Mouse (Mus musculus) bone marrow, adult 2 months (tissue): Measurements from ENCODE around the gene Creb1. TPM values are rescaled to one million over a fixed set of nuclear protein-coding genes. Genes with fewer than 3 reads are reported as not detected.

Source experiments
- H3K27ac ChIP-seq: fragments of 200-500 bp; 2 replicates; pipeline ENCODE4 v1.5.1; 2012; ENCODE audit warnings: low read depth, mild to moderate bottlenecking, control low read depth, inconsistent platforms, low read length; ENCODE audit not compliant: control insufficient read depth, poor library complexity, insufficient read depth
- H3K4me1 ChIP-seq: fragments of 200-500 bp; 2 replicates; pipeline ENCODE4 v1.6.1; 2011; ENCODE audit warnings: low read length; ENCODE audit not compliant: control insufficient read depth, insufficient read depth
- H3K4me3 ChIP-seq: fragments of 200-500 bp; replicated peaks from 2 replicates; pipeline ENCODE3; 2011; ENCODE audit warnings: mild to moderate bottlenecking, low read depth, low read length, control low read depth; ENCODE audit not compliant: control insufficient read depth
- CTCF ChIP-seq: fragments of 200-500 bp; IDR thresholded peaks from 2 replicates; pipeline ENCODE4 v1.5.1; 2011; ENCODE audit warnings: low read length, control low read depth; ENCODE audit not compliant: control insufficient read depth, insufficient read depth
- POLR2A ChIP-seq: fragments of 200-500 bp; IDR thresholded peaks from 2 replicates; pipeline ENCODE4 v1.6.1; 2011; ENCODE audit warnings: low read depth, mild to moderate bottlenecking, control low read depth, low read length, borderline replicate concordance; ENCODE audit not compliant: control insufficient read depth
- WGBS: fragments of 180-500 bp; shearing (Covaris S2); methylation state at CpG from one replicate; pipeline ENCODE4 v1.1.7; 2018; 5-methylcytosine and 5-hydroxymethylcytosine counted together
- polyA plus RNA-seq: library from polyadenylated mRNA; stranded (reverse); fragments of >200 nt; gene quantifications from 2 replicates; pipeline ENCODE4 v1.2.4, GENCODE M21; 2011; ENCODE audit warnings: low replicate concordance; ENCODE audit not compliant: missing spikeins, insufficient read depth, insufficient read length

Creb1 gene
- polyA plus RNA-seq, 1 experiment, result 15.9 TPM

DNA sequence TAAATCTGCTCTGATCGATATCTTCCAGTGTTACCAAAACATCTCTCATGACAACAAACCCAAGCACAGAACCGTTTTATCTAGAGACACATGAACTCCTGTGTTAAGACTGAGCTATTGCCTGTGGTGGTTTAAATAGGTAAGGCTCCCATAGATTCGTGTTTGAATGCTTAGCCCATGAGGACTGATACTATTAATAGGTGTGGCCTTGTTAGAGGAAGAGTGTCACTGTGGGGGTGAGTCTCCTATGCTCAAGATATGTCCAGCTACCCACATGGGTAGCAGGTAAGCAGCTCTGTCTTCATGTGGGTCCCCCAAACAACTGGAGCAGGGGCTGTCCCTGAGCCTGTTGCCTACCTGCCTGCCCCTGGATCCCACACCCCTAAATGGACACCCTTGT lies 15.9 kb upstream of the Creb1 start:
- H3K27ac ChIP-seq, result no peak overlapping the region
- TF ChIP-seq CTCF (no peak), POLR2A (no peak)
- H3K4me3 ChIP-seq, result no peak overlapping the region
- 62% methylated on average over 3 of the region's 3 CpGs for WGBS
- H3K4me1 ChIP-seq, result no peaks in the 10 kb centered on the region; the same call in 1 of the 2 replicates

DNA sequence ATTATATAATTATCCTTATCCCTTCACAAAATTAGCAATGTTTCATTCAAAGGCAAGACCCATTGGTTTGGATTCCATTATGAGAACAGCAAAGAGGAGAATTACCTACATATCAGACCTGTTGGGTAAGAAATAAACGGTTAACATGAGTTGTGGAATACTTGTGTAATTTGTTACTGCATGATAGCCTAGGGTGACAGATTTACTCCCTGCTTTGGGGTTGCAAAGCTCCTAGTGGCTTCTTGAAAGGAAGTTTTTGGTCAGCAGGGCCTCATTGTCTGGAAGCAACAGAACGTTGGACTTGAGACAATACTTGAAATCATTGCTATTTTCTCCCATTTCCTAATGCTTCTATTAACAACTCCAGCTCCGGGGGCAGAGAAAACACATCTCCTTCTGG lies 14.0 kb upstream of the Creb1 start:
- H3K27ac ChIP-seq, result no peak overlapping the region
- H3K4me3 ChIP-seq, result no peak overlapping the region
- H3K4me1 ChIP-seq, result no peaks in the 10 kb centered on the region; the same call in 1 of the 2 replicates
- TF ChIP-seq POLR2A (no peak), CTCF (no peak)
- WGBS, result 7% methylated on average over 3 of the region's 3 CpGs

- Histone ChIP-seq H3K4me3 (no peak overlapping the region), H3K4me1 (no peaks in the 10 kb centered on the region; the same call in 1 of the 2 replicates), H3K27ac (no peak overlapping the region)
- TF ChIP-seq CTCF, result no peak
- TF ChIP-seq POLR2A, result no peak
- WGBS, result 37% methylated on average over 1 of the region's 1 CpGs
Observed at GRCm38 (mm10) chr1:64519345-64519744, 13.1 kb upstream of the Creb1 start.

DNA sequence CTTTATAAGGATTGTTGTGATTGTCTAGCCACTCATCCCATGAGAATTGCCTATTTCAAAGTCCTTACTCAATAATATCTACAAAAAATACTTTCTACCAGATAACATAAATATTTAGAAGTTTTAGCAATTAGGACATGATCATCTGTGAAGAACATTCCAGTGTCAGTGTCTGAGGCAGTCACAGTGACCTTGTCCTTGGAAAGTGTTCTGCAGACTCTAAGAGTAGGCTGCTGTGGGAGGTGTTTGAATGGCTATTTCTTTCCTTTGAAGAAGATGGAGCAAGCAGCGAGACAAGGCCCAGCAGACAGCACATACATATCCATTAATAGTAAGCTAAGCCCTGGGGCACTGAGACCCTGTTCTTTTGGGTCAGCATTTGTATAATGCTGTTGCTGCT lies 12.5 kb upstream of the Creb1 start:
- WGBS, result 79% methylated on average over 1 of the region's 1 CpGs
- H3K27ac ChIP-seq, result no peak overlapping the region
- no peaks in the 10 kb centered on the region; the same call in 1 of the 2 replicates for H3K4me1 ChIP-seq
- no peak overlapping the region for H3K4me3 ChIP-seq
- TF ChIP-seq POLR2A (no peak), CTCF (no peak)

GRCm38 (mm10) chr1:64521734-64522133 lies 10.7 kb upstream of the Creb1 start:
- TF ChIP-seq POLR2A (no peak), CTCF (no peak)

DNA sequence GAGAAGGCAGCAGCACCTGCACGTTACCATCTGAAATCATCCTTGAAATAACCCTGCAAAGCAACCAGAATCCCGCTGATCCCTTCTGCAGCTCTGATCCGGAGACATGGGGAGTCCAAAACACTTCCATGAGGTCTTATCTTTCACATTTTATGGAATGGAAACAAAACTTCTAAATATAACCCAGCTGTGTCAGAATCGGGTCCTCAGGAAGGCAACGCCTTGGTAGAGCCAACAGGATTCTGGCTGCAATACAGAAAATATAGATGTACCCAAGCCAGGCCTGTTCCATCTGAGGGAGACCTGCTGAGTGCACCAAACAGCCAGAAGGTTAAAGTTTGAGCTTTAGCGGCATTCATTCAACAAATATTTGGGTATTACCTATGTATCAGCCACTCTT lies 9.8 kb upstream of the Creb1 start:
- H3K4me3 ChIP-seq, result no peak overlapping the region
- H3K4me1 ChIP-seq, result peaks cover 2% of the 10 kb centered on the region; the same call in 1 of the 2 replicates
- no peak overlapping the region for H3K27ac ChIP-seq
- TF ChIP-seq POLR2A, result no peak
- TF ChIP-seq CTCF, result no peak
- 86% methylated on average over 6 of the region's 6 CpGs for WGBS

More at GRCm38 (mm10) chr1:64521734-64522133, 10.7 kb upstream of the Creb1 start:
- WGBS, result 85% methylated on average over 3 of the region's 3 CpGs
- H3K4me3 ChIP-seq, result no peak overlapping the region
- no peak overlapping the region for H3K27ac ChIP-seq
- H3K4me1 ChIP-seq, result no peaks in the 10 kb centered on the region; the same call in 1 of the 2 replicates

DNA sequence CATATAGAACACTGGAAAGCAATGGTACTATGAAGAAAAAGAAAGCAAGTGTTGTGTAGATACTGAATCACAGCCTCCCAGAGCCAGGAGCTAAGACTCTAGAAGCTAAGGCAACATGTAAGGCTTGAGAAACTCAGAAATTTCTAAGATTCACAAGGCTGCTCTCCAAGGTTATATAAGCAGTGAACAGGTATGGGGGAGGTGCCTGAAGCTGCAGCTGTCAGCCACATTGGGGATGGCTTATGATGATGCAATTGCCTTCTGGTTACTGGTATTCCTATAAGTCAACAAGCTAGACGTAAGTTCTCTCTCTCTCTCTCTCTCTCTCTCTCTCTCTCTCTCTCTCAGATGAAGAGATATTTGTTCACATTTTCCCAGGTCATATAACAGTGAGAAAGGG lies 9.3 kb upstream of the Creb1 start:
- WGBS, result 14% methylated on average over 1 of the region's 1 CpGs
- TF ChIP-seq CTCF, result no peak
- TF ChIP-seq POLR2A, result no peak
- peaks cover 2% of the 10 kb centered on the region; the same call in 1 of the 2 replicates for H3K4me1 ChIP-seq
- no peak overlapping the region for H3K27ac ChIP-seq
- no peak overlapping the region for H3K4me3 ChIP-seq

DNA sequence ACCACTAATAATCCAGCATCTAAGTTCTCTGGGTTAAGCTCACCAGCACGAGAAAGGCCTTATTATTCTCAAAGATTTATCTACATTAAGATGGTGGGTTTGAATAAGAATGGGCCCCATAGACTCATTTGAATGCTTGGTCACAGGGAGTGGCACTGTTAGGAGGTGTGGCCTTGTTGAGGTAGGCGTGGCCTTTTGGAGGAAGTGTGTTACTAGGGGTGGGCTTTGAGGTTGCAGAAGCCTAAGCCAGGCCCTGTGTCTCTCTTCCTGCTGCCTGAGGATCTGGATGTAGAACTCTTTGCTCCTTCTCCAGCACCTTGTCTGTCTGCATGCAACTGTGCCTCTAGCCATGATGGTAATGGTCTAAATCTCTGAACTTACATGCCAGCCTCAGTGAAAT lies 7.8 kb upstream of the Creb1 start:
- Histone ChIP-seq H3K4me3 (no peak overlapping the region), H3K27ac (no peak overlapping the region), H3K4me1 (peaks cover 3% of the 10 kb centered on the region; the same call in 1 of the 2 replicates)
- TF ChIP-seq POLR2A, result no peak
- TF ChIP-seq CTCF, result no peak
- WGBS, result 86% methylated on average over 2 of the region's 2 CpGs

DNA sequence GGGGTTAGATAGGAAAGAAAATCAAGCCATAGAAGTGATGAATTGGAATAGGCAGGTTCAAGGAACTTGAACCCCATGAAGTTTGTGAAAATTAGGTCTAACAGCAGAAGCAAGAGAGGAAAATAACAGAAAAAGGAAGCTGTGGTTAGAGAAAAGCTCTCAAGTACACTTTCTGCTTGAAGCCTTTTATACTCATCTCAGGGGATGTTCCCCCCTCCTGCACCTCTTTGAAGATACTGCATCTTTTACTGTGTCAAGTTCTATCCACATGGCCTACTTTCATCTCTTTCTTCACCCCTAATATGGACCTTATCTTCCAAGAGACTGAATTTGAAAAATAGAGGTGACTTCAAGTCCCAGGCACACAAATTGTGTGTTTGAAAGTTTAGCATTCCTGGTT lies 4.8 kb upstream of the Creb1 start:
- TF ChIP-seq POLR2A (no peak), CTCF (no peak)
- Histone ChIP-seq H3K4me1 (peaks cover 3% of the 10 kb centered on the region; the same call in 1 of the 2 replicates), H3K4me3 (no peak overlapping the region), H3K27ac (no peak overlapping the region)
